Mouse (Mus musculus) cortical plate, adult 2 months (tissue): ENCODE data around the gene Prtg.

ENCODE experiments used
- CTCF ChIP-seq: fragments of 200-500 bp; IDR thresholded peaks from 2 replicates; pipeline ENCODE4 v1.5.1; 2011; ENCODE audit warnings: mild to moderate bottlenecking, control low read depth, low read length; ENCODE audit not compliant: insufficient read depth; ENCODE audit errors: extremely low read depth
- POLR2A ChIP-seq: fragments of 200-500 bp; IDR thresholded peaks from 2 replicates; pipeline ENCODE4 v1.6.1; 2011; ENCODE audit warnings: mild to moderate bottlenecking, low read length, control low read depth; ENCODE audit not compliant: insufficient read depth; ENCODE audit errors: extremely low read depth

DNA sequence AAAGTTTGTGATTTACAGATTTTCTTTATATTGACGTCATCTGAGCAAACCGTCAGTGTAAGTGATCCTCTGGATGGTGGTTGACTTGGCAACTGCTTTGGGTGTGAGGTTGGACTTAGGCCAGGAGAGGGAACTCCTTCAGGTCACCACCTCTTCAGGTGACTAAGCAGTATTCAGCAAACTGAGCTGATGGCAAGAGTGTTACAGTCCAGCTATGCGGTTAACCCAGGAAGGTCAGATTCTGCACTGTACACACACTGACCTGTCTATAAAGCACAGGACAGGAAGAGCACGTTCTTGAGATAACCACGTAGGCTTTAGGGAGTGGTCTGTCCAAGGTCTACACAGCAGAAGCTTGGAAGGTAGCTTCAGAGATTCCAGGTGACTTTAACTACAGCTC is 3.9 kb downstream of the Prtg start:
- no peak for TF ChIP-seq CTCF
- TF ChIP-seq POLR2A: no peak
